ENCODE assay signal across 11 mouse cellular contexts in genomic region chr2:53330680-53331079, GRCm38 (mm10).
DNase-seq lines count a peak whose midpoint lies in the region; ATAC-seq lines count a peak whose summit lies in the region.
"Had no signal": no experiment of that assay in that cellular context is flagged by ENCODE, and none has a peak within 500 bp of the region (broad histone marks: within the 10 kb centered on the region; RNA-seq: fewer than 3 reads in every experiment).

No protein-coding gene starts in this region.

- intact Hi-C loops in left cerebral cortex, postnatal 4 days (cut with DNase I): loop anchor here (10.0 kb wide), 1 partner anchor 754 kb away; the partner anchor contains the start of gene Rprm

- no peak overlapping the region for H3K4me3 ChIP-seq in hindbrain, embryonic 13.5 days
- H3K4me3 ChIP-seq: embryonic facial prominence, embryonic 13.5 days; liver, embryonic 15.5 days; stomach, embryonic 15.5 days had no signal

- H3K9ac ChIP-seq in hindbrain, embryonic 13.5 days: no peak overlapping the region
- H3K9ac ChIP-seq: embryonic facial prominence, embryonic 13.5 days; liver, embryonic 15.5 days; stomach, embryonic 15.5 days had no signal

- no peak overlapping the region for H3K4me2 ChIP-seq in hindbrain, embryonic 13.5 days
- H3K4me2 ChIP-seq: embryonic facial prominence, embryonic 13.5 days; liver, embryonic 15.5 days; stomach, embryonic 15.5 days had no signal

- 0 out of 2 replicates have a peak, but pooled peaks have one; percentile 59 for ATAC-seq in hindbrain, embryonic 13.5 days (ENCODE audit: low FRiP score)

- no peaks in the 10 kb centered on the region for H3K27me3 ChIP-seq in hindbrain, embryonic 13.5 days
- H3K27me3 ChIP-seq: embryonic facial prominence, embryonic 13.5 days; liver, embryonic 15.5 days; stomach, embryonic 15.5 days had no signal

- no peak overlapping the region for H3K27ac ChIP-seq in hindbrain, embryonic 13.5 days
- H3K27ac ChIP-seq: embryonic facial prominence, embryonic 13.5 days; liver, embryonic 15.5 days; stomach, embryonic 15.5 days had no signal

- 38% methylated on average over 6 of the region's 6 CpGs for WGBS in hindbrain, embryonic 13.5 days

- H3K36me3 ChIP-seq in hindbrain, embryonic 13.5 days: no peaks in the 10 kb centered on the region
- H3K36me3 ChIP-seq: embryonic facial prominence, embryonic 13.5 days; liver, embryonic 15.5 days; stomach, embryonic 15.5 days had no signal

- no peaks in the 10 kb centered on the region for H3K9me3 ChIP-seq in hindbrain, embryonic 13.5 days
- H3K9me3 ChIP-seq: embryonic facial prominence, embryonic 13.5 days; liver, embryonic 15.5 days; stomach, embryonic 15.5 days had no signal

- H3K4me1 ChIP-seq in hindbrain, embryonic 13.5 days (replicated peaks): no peaks in the 10 kb centered on the region
- H3K4me1 ChIP-seq: embryonic facial prominence, embryonic 13.5 days; liver, embryonic 15.5 days; stomach, embryonic 15.5 days had no signal

- DNase-seq in kidney, adult 18-20 months: peak; percentile 11
- no peak for DNase-seq in kidney, adult 11 months
- peak; percentile 5 for DNase-seq in MEL-GATA-1-ER (ENCODE audit: extremely low read depth, low read depth)
- peak; percentile 8 for DNase-seq in c-Kit-positive CD71-negative TER-119-negative erythroid progenitor cells, embryonic 14.5 days (ENCODE audit: low read depth)
- peak; percentile 54 for DNase-seq in left cerebral cortex, postnatal 4 days
- peak; percentile 20 for DNase-seq in right cerebral cortex, postnatal 25 days
- DNase-seq in spleen, postnatal 36 days (ENCODE audit: low spot score in 2 of 2): no peak

Comparison
In these comparisons a context has a peak if more than half of its experiments do, and no peak if none do; other contexts are left out.
1. DNase-seq: peak in kidney, adult 18-20 months (single experiment), MEL-GATA-1-ER (single experiment), c-Kit-positive CD71-negative TER-119-negative erythroid progenitor cells, embryonic 14.5 days (single experiment), left cerebral cortex, postnatal 4 days (single experiment) and right cerebral cortex, postnatal 25 days (single experiment); none in kidney, adult 11 months (single experiment) and spleen, postnatal 36 days (0 of 2).